Mouse (Mus musculus) stomach, postnatal 0 days (tissue): Measurements from ENCODE around the gene Mrgprg.

Source experiments
- CTCF ChIP-seq: IDR thresholded peaks from 2 replicates; pipeline ENCODE4 v1.5.1; 2016; ENCODE audit warnings: antibody characterized with exemption, low read depth, mild to moderate bottlenecking, moderate library complexity
- EP300 ChIP-seq: optimal IDR thresholded peaks from 2 replicates; pipeline ENCODE3; 2016; ENCODE audit warnings: antibody characterized with exemption

- TF ChIP-seq CTCF: no peak
- TF ChIP-seq EP300: no peak
Measured at GRCm38 (mm10) chr7:143776137-143776536, 9.3 kb upstream of the Mrgprg start.
